Mouse (Mus musculus): ENCODE measurements around the gene Tomm70a. TPM values are rescaled to one million over a fixed set of nuclear protein-coding genes. Genes with fewer than 3 reads are reported as not detected.

Gene Tomm70a
- 63.8 and 67.7 TPM in 2 replicates for total RNA-seq (2017)

DNA sequence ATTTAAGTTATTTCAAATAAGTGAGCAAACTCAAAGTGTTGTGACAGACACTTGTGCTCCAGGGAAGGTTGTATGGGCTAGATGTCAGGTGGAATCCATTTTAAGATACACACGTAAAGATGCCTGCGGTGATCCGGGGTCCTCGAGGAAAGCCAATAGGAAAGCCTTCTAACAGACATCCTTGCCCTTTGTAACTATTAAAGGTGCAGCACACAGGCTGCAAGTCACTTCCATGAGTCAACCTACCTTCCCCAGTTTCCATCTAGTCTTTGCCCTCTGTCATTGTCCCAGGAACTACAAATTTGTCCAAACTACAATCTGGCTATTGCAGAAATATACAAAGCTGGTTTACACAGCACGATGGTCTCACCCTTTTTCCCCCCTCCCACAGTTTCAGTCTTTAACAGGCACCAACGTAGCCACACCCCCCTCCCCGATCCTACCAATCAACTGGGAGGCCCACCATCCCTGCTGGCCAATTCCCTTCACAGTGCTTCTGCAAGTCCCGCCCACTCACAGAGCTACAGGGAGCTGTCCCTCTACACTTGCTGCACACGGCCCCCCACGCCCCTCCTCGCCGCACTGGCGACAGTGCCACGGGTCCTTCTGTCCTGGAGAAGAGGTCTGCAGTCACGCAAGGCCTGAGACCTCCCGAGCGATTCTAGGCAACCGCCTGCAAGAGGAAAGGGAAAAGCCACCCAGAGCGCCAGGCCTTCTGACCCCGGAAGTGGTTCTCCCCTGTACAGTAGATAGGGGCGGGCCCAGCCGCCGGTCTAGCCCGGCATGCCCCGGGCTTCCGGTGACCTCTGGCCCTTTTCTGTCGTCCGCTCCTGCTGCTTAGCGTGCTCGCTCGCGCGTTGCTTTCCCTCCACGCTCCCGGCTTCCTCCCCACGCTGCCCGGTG, at the start of gene Tomm70a:
Gene Tomm70a, plus strand, starts transcription at position 791 of the 903 bp plus-strand sequence.
- peak; percentile 98 to 99 for ATAC-seq (replicated peaks in 1 of 2; ENCODE audit: insufficient read depth in 1 of 2, low FRiP score in 2 of 2, low TSS enrichment in 1 of 2, low read depth in 1 of 2, poor library complexity in 2 of 2, severe bottlenecking in 2 of 2)

- no peak for ATAC-seq (replicated peaks in 1 of 2; ENCODE audit: insufficient read depth in 1 of 2, low FRiP score in 2 of 2, low TSS enrichment in 1 of 2, low read depth in 1 of 2, poor library complexity in 2 of 2, severe bottlenecking in 2 of 2)
Measured at GRCm38 (mm10) chr16:57075986-57076385, 45.5 kb upstream of the Tomm70a start.

- ATAC-seq (replicated peaks in 1 of 2; ENCODE audit: insufficient read depth in 1 of 2, low FRiP score in 2 of 2, low TSS enrichment in 1 of 2, low read depth in 1 of 2, poor library complexity in 2 of 2, severe bottlenecking in 2 of 2), result no peak
Measured at GRCm38 (mm10) chr16:57079577-57079976, 41.9 kb upstream of the Tomm70a start.

- ATAC-seq (replicated peaks in 1 of 2; ENCODE audit: insufficient read depth in 1 of 2, low FRiP score in 2 of 2, low TSS enrichment in 1 of 2, low read depth in 1 of 2, poor library complexity in 2 of 2, severe bottlenecking in 2 of 2), result peak; percentile 71 to 89
Measured at GRCm38 (mm10) chr16:57092460-57092859, 29.0 kb upstream of the Tomm70a start.

- no peak for ATAC-seq (replicated peaks in 1 of 2; ENCODE audit: insufficient read depth in 1 of 2, low FRiP score in 2 of 2, low TSS enrichment in 1 of 2, low read depth in 1 of 2, poor library complexity in 2 of 2, severe bottlenecking in 2 of 2)
Measured at GRCm38 (mm10) chr16:57092911-57093605, 28.4 kb upstream of the Tomm70a start.

- ATAC-seq (replicated peaks in 1 of 2; ENCODE audit: insufficient read depth in 1 of 2, low FRiP score in 2 of 2, low TSS enrichment in 1 of 2, low read depth in 1 of 2, poor library complexity in 2 of 2, severe bottlenecking in 2 of 2), result no peak
Measured at GRCm38 (mm10) chr16:57098468-57099144, 22.9 kb upstream of the Tomm70a start.

GRCm38 (mm10) chr16:57099572-57100237, 21.8 kb upstream of the Tomm70a start:
- ATAC-seq (replicated peaks in 1 of 2; ENCODE audit: insufficient read depth in 1 of 2, low FRiP score in 2 of 2, low TSS enrichment in 1 of 2, low read depth in 1 of 2, poor library complexity in 2 of 2, severe bottlenecking in 2 of 2), result no peak

- no peak for ATAC-seq (replicated peaks in 1 of 2; ENCODE audit: insufficient read depth in 1 of 2, low FRiP score in 2 of 2, low TSS enrichment in 1 of 2, low read depth in 1 of 2, poor library complexity in 2 of 2, severe bottlenecking in 2 of 2)
Measured at GRCm38 (mm10) chr16:57101174-57101573, 20.3 kb upstream of the Tomm70a start.

DNA sequence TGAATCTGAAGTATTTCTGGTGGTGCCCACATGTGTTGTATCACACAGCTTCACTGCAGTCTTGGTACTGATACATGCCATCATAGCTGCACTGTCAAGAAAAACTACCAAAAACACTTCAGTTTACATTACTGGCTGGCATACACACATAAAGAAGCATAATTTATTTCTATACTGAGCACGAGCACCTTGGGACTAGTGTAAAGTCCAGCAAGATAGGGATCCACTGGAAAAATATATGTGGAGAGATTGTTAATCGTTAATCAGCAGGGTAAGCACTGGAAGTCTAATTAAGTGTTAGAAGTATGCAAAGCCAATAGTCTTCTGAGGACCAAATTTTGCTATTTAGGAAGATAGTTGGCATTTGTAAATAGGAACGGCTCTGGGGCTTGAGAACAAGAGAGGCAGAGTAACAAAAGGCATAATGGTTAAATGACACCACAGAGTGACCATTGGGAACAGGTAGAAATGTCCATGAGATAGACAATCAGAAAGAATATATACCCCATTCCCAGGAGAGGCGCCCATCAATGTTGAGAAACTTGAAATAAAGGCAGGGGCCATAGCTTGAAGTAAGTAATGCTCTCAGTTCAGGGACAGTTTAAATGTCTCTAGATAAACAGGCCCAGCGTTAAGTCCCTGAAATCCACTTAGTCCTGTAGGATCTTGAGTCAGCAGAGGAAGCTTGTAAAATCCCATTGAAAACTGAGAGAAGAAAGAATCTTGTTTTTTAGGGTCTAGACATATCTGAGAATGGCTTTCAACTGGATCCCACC, 15.1 kb upstream of the Tomm70a start:
- no peak for ATAC-seq (replicated peaks in 1 of 2; ENCODE audit: insufficient read depth in 1 of 2, low FRiP score in 2 of 2, low TSS enrichment in 1 of 2, low read depth in 1 of 2, poor library complexity in 2 of 2, severe bottlenecking in 2 of 2)

- ATAC-seq (replicated peaks in 1 of 2; ENCODE audit: insufficient read depth in 1 of 2, low FRiP score in 2 of 2, low TSS enrichment in 1 of 2, low read depth in 1 of 2, poor library complexity in 2 of 2, severe bottlenecking in 2 of 2), result 0 out of 4 replicates have a peak, but pooled peaks of 1 of the 2 experiments have one; percentile 39
Measured at GRCm38 (mm10) chr16:57116066-57116465, 5.4 kb upstream of the Tomm70a start.

- no peak for ATAC-seq (replicated peaks in 1 of 2; ENCODE audit: insufficient read depth in 1 of 2, low FRiP score in 2 of 2, low TSS enrichment in 1 of 2, low read depth in 1 of 2, poor library complexity in 2 of 2, severe bottlenecking in 2 of 2)
Measured at GRCm38 (mm10) chr16:57117562-57117961, 3.9 kb upstream of the Tomm70a start.

- no peak for ATAC-seq (replicated peaks in 1 of 2; ENCODE audit: insufficient read depth in 1 of 2, low FRiP score in 2 of 2, low TSS enrichment in 1 of 2, low read depth in 1 of 2, poor library complexity in 2 of 2, severe bottlenecking in 2 of 2)
Measured at GRCm38 (mm10) chr16:57121816-57122415, 413 bp downstream of the Tomm70a start.

GRCm38 (mm10) chr16:57122682-57123445, 1.4 kb downstream of the Tomm70a start:
- no peak for ATAC-seq (replicated peaks in 1 of 2; ENCODE audit: insufficient read depth in 1 of 2, low FRiP score in 2 of 2, low TSS enrichment in 1 of 2, low read depth in 1 of 2, poor library complexity in 2 of 2, severe bottlenecking in 2 of 2)

DNA sequence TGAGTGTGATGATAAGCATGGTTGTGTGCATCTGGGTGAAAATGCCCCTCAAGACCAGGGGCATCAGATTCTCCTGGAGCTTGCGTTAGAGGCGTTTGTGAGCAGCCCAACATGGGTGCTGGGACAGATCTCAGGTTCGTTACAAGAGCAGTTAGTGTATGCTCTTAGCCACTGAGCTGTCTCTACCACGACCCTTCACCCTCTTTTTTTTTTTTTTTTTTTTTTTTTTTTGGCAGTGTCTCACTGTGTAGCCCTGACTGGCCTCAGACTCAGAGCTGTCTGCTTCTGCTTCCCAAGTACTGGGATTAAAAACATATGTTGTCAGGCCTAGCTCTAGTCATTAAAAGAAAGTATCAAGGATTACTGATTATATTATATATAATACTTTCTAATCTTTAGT, 4.8 kb downstream of the Tomm70a start:
- ATAC-seq (replicated peaks in 1 of 2; ENCODE audit: insufficient read depth in 1 of 2, low FRiP score in 2 of 2, low TSS enrichment in 1 of 2, low read depth in 1 of 2, poor library complexity in 2 of 2, severe bottlenecking in 2 of 2), result no peak

- no peak for ATAC-seq (replicated peaks in 1 of 2; ENCODE audit: insufficient read depth in 1 of 2, low FRiP score in 2 of 2, low TSS enrichment in 1 of 2, low read depth in 1 of 2, poor library complexity in 2 of 2, severe bottlenecking in 2 of 2)
Measured at GRCm38 (mm10) chr16:57127825-57128224, 6.3 kb downstream of the Tomm70a start.
